Mouse (Mus musculus) stomach, adult 2 months (tissue): Measurements from ENCODE around the gene 4933421I07Rik. TPM values are rescaled to one million over a fixed set of nuclear protein-coding genes. Genes with fewer than 3 reads are reported as not detected.

Experiments used
- polyA plus RNA-seq: library from polyadenylated mRNA; depleted of rRNA; stranded (reverse); fragments of >200 nt; gene quantifications from 2 replicates; pipeline ENCODE4 v1.2.3, GENCODE M21; 2012; rRNA removed

4933421I07Rik gene
- not detected in 2 replicates for polyA plus RNA-seq

GRCm38 (mm10) chr7:42447850-42448249 is at the start of gene 4933421I07Rik:
Gene 4933421I07Rik (minus strand): TSS chr7:42448120.

Other genes with a start within 250 kb of the 4933421I07Rik start
- gene Vmn2r61, start 188.1 kb downstream of the 4933421I07Rik start, polyA plus RNA-seq = not detected in 2 replicates
- gene Zfp141, start 57.6 kb upstream of the 4933421I07Rik start, polyA plus RNA-seq = 0.27 and 0.46 TPM in 2 replicates
- gene Gm21028, start 130.5 kb upstream of the 4933421I07Rik start, polyA plus RNA-seq = not detected in 2 replicates
- not detected in 2 replicates for gene Zfp977, start 144.4 kb upstream of the 4933421I07Rik start, polyA plus RNA-seq
- gene Zfp976, start 194.5 kb upstream of the 4933421I07Rik start, polyA plus RNA-seq = 0.01 and 0.08 TPM in 2 replicates
- 0.04 and 0.12 TPM in 2 replicates for gene Zfp975, start 244.6 kb upstream of the 4933421I07Rik start, polyA plus RNA-seq